Mouse (Mus musculus) small intestine, adult 10 weeks (tissue): Measurements from ENCODE around the gene Slc45a2. TPM values are rescaled to one million over a fixed set of nuclear protein-coding genes. Genes with fewer than 3 reads are reported as not detected.

ENCODE experiments used
- polyA plus RNA-seq: library from polyadenylated mRNA; stranded (reverse); fragments of 350-450 nt; fragmentation: Illumina TruSeq; extraction: RNeasy Lipid Tissue Mini Kit (QIAGEN cat#74804); gene quantifications from one replicate; pipeline ENCODE4 v1.2.3, GENCODE M21; 2014; ENCODE audit warnings: low replicate concordance

Gene Slc45a2
- polyA plus RNA-seq = not detected

DNA sequence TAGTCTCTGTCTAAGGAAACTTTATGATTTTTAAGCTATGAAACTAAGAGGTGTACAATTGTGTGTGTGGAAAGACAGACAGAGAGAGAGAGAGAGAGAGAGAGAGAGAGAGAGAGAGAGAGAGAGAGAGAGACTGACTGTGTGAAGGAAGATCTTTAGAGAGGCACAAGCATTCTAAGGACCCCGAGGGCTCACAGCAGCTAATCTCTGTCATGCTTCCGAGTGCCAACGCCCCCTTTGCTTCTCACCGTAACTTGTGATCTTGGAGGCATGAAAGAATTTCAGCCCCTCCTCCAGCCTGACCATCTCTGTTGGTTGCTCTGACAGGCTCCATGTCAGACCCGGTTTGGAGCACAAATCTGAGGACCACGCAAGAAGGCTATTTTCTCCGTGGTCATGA is at the start of gene Slc45a2:
Gene Slc45a2 (plus strand): TSS at position 301 of the 400 bp plus-strand sequence.

DNA sequence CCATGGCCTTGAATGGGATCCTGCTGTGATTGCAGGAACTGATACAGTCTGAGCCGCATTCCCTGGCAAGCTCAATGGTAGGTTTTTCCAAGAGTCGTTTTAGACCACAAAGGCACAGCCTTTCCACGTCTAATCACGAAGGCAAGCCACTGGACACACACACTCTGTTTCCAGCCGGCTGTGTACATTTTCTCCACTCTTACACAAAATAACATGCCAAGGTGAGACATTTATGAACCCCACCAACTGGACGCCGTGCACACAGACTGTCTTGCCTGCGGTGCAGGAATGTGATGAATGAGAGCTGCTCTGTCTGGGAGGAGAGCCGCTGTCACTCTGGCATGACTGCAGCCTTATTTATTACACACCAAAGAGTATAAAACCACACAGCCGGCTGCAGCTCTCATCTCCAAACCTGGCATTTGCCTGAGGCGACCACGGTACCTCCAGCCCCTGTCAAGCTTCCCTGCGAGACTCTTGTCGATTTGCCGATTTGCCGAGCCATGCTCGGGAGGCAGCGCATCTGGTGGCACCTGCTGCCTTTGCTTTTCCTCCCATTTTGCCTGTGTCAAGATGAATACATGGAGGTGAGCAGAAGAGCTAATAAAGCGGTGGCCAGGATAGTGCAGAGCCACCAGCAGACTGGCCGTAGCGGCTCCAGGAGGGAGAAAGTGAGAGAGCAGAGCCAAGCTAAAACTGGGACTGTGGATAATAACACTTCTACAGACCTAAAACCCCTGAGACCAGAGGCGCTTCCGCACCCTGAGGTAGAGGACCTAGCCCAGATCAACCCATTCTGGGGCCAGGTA is 48.4 kb upstream of the Slc45a2 start, which contains the start of gene C1qtnf3:
Gene C1qtnf3 (plus strand): TSS at position 382 of the 809 bp plus-strand sequence.

DNA sequence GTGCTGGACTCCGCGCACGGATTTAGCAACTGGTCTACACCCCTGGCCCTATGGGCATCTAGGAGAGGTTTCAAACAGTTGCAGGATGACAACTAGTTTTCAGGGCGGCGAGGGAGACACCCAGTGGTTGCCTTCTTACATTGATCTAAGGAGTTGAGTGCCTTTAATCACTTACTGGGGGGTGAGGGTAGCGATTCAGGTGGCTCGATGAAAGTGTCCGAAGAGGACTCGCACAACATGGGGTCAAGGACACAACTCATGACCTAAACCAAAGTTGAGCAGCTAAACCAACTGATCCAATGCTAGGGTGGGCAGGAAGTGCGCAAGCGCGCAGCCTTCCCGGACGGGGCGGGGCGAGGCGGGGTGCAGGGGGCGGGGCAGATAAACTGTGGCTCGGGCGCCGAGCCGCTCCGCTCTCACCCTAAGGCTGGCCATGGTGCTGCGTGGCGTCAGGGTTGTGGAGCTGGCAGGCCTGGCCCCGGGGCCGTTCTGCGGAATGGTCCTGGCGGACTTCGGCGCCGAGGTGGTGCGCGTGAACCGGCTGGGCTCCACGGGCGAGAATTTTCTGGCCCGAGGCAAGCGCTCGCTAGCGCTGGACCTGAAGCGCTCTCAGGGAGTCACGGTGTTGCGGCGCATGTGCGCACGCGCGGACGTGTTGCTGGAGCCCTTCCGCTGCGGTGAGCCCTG is 19.0 kb upstream of the Slc45a2 start, which contains the start of gene Amacr:
Gene Amacr (plus strand): TSS at position 380 of the 687 bp plus-strand sequence.

DNA sequence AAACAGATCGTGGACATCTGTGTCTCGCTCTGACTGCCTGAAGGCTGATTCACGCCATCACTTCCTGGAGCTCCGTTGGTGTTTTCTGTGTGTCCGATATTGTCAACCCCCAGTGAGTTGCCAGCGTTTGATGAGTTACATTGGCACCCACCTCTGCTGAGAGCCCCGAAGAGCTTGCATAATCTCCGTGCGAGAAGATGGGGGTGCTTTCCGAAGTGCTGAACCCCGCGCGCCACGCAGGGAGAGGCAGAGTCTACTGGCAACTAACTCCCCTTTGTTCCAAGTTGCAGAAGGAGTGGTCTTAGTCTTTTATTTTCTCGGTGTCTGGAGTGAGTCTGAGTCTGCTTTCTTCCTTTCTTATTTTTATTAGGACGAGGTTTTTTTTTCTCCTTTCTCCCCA is 37.2 kb downstream of the Slc45a2 start, which contains the start of gene Rxfp3:
Gene Rxfp3 (minus strand): TSS at position 281 of the 400 bp plus-strand sequence.

DNA sequence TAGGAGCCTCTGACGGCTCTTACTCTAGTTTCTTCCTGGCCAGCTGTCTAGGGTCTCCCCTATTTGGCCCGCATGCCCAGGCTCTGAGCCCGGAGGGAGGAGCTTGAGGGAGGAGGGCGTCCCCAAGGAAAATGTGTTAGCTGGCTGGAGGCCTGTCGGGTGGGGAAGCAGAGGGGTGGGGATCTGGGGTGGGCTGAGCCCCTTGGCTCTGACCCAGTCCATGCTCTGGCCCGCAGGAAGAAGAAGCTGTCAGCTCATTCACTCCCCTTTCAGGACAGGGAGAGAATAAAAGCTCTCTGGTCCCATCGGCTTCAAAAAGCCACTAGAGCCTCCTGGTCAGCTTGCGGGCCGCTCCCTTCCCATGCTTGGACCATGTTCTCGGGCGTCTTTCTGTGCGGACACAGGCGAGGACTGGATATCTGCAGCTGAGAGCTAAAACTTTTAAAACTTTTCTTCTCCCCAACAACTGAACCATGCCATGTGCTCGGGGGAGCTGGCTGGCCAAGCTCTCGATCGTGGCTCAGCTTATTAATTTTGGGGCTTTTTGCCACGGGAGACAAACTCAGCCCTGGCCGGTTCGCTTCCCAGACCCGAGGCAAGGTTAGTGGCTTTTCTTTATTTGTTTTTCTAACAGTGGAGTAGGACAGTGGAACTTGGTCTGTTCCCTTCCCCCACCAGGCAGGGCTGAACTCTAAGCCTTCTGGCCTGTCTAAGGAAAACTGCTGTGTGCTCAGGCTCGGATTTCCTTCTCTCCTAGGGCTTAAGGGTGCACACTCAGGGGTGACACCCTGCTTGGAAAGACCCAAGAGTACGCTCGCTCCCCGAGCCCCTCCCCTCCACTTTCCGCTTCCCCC is 64.3 kb downstream of the Slc45a2 start, which contains the start of gene Adamts12:
Gene Adamts12 (plus strand): TSS at position 233 of the 854 bp plus-strand sequence.

Other genes with a start within 250 kb of the Slc45a2 start
- gene C1qtnf3, start 48.4 kb upstream of the Slc45a2 start, polyA plus RNA-seq = 2.0 TPM
- gene Amacr, start 19.0 kb upstream of the Slc45a2 start, polyA plus RNA-seq = 7.5 TPM
- gene Rxfp3, start 37.3 kb downstream of the Slc45a2 start, polyA plus RNA-seq = not detected
- 1.8 TPM for gene Adamts12, start 64.1 kb downstream of the Slc45a2 start, polyA plus RNA-seq